ENCODE assay signal across 19 mouse cellular contexts in the genomic region with DNA sequence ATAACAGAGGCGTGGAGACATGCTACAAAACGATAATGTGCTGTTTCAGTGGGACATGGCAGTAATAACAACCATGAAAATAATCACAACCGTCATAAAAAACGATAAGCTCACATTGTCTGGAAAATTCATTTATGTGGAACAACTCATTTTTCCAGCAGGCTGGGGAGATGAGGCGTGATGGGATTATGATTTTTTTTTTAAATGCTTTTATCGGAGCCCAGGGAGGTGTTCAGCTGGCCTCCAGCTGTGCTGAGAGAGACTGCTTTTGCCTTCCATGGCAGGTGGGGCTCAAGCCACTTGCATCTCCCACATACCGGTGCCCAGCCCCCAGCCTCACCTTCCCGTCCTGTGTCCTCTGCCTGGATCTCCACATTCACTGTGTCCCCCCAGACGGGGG. TPM values are rescaled to one million over a fixed set of nuclear protein-coding genes. Genes with fewer than 3 reads are reported as not detected.
A peak's percentile ranks its signal among the peaks of the same experiment; 100 is the strongest.
DNase-seq lines count a peak whose midpoint lies in the region; ATAC-seq and TF ChIP-seq lines count a peak whose summit lies in the region.
"Had no signal": no experiment of that assay in that cellular context is flagged by ENCODE, and none has a peak within 500 bp of the region (broad histone marks: within the 10 kb centered on the region; RNA-seq: fewer than 3 reads in every experiment).

No protein-coding gene starts in this region.

- intact Hi-C loops in heart, postnatal 10 days (cut with DNase I), result no loop called here

- no peaks in the 10 kb centered on the region for H3K27me3 ChIP-seq in forebrain, embryonic 11.5 days (ENCODE audit: control insufficient read depth, insufficient read depth, low read length)
- no peaks in the 10 kb centered on the region for H3K27me3 ChIP-seq in forebrain, embryonic 16.5 days (replicated peaks; ENCODE audit: control insufficient read depth, insufficient read depth, low read length)
- no peaks in the 10 kb centered on the region for H3K27me3 ChIP-seq in forebrain, embryonic 15.5 days
- H3K27me3 ChIP-seq in hindbrain, postnatal 0 days (ENCODE audit: insufficient read depth, low read length), result no peaks in the 10 kb centered on the region
- H3K27me3 ChIP-seq in neural tube, embryonic 14.5 days (ENCODE audit: control insufficient read depth, insufficient read depth, low read length), result no peaks in the 10 kb centered on the region
- H3K27me3 ChIP-seq: stomach, embryonic 15.5 days had no signal

- peak overlapping the region; percentile 19; the same call in 1 of the 2 replicates for H3K27ac ChIP-seq in forebrain, embryonic 11.5 days (ENCODE audit: low read depth, low read length)
- H3K27ac ChIP-seq in forebrain, embryonic 16.5 days (ENCODE audit: low read length), result no peak overlapping the region
- H3K27ac ChIP-seq in forebrain, embryonic 15.5 days (replicated peaks), result peak overlapping the region; percentile 88
- peak overlapping the region; percentile 42; the same call in 1 of the 2 replicates for H3K27ac ChIP-seq in hindbrain, postnatal 0 days
- peak overlapping the region; percentile 56; the same call in 1 of the 2 replicates for H3K27ac ChIP-seq in neural tube, embryonic 14.5 days (ENCODE audit: low read depth, low read length)
- H3K27ac ChIP-seq: liver, embryonic 12.5 days; stomach, embryonic 15.5 days had no signal

- no peak overlapping the region for H3K4me3 ChIP-seq in forebrain, embryonic 11.5 days (ENCODE audit: low read depth, low read length)
- no peak overlapping the region for H3K4me3 ChIP-seq in forebrain, embryonic 16.5 days (replicated peaks; ENCODE audit: low read length)
- no peak overlapping the region for H3K4me3 ChIP-seq in forebrain, embryonic 15.5 days
- no peak overlapping the region for H3K4me3 ChIP-seq in hindbrain, postnatal 0 days (ENCODE audit: low read length)
- H3K4me3 ChIP-seq in neural tube, embryonic 14.5 days (ENCODE audit: low read depth, low read length), result no peak overlapping the region
- H3K4me3 ChIP-seq: liver, embryonic 12.5 days; neural tube, embryonic 12.5 days; stomach, embryonic 15.5 days had no signal

- H3K4me2 ChIP-seq in forebrain, embryonic 11.5 days (ENCODE audit: low read depth, low read length, severe bottlenecking), result no peak overlapping the region
- no peak overlapping the region for H3K4me2 ChIP-seq in forebrain, embryonic 16.5 days (ENCODE audit: low read length)
- no peak overlapping the region for H3K4me2 ChIP-seq in forebrain, embryonic 15.5 days (replicated peaks)
- no peak overlapping the region for H3K4me2 ChIP-seq in hindbrain, postnatal 0 days (ENCODE audit: low read depth, low read length)
- no peak overlapping the region for H3K4me2 ChIP-seq in neural tube, embryonic 14.5 days (ENCODE audit: low read depth, low read length)
- H3K4me2 ChIP-seq: heart, embryonic 11.5 days; liver, embryonic 12.5 days; neural tube, embryonic 12.5 days; stomach, embryonic 15.5 days had no signal

- peaks cover 17% of the 10 kb centered on the region for H3K4me1 ChIP-seq in forebrain, embryonic 11.5 days (replicated peaks; ENCODE audit: control insufficient read depth, insufficient read depth, low read length)
- peaks cover 44% of the 10 kb centered on the region for H3K4me1 ChIP-seq in forebrain, embryonic 16.5 days (replicated peaks; ENCODE audit: control insufficient read depth, insufficient read depth, low read length)
- peaks cover 44% of the 10 kb centered on the region for H3K4me1 ChIP-seq in forebrain, embryonic 15.5 days
- peaks cover 33% of the 10 kb centered on the region for H3K4me1 ChIP-seq in hindbrain, postnatal 0 days (ENCODE audit: insufficient read depth, low read length)
- peaks cover 33% of the 10 kb centered on the region for H3K4me1 ChIP-seq in neural tube, embryonic 14.5 days (ENCODE audit: control insufficient read depth, insufficient read depth, low read length)

- WGBS in forebrain, embryonic 11.5 days, result 29% methylated on average over 9 of the region's 9 CpGs
- WGBS in forebrain, embryonic 16.5 days, result 32% methylated on average over 9 of the region's 9 CpGs
- 37% methylated on average over 9 of the region's 9 CpGs for WGBS in forebrain, embryonic 15.5 days
- 28% methylated on average over 9 of the region's 9 CpGs for WGBS in hindbrain, postnatal 0 days
- WGBS in neural tube, embryonic 14.5 days, result 19% methylated on average over 9 of the region's 9 CpGs

- no peak for ATAC-seq in forebrain, embryonic 11.5 days (replicated peaks; ENCODE audit: low FRiP score)
- ATAC-seq in forebrain, embryonic 16.5 days, result no peak
- no peak for ATAC-seq in forebrain, embryonic 15.5 days (replicated peaks)
- ATAC-seq in hindbrain, postnatal 0 days, result no peak
- ATAC-seq in neural tube, embryonic 14.5 days (ENCODE audit: low read depth), result no peak
- ATAC-seq: activated CD4-positive, CD25-positive, alpha-beta regulatory T cell, adult 4 months; liver, embryonic 12.5 days had no signal

- H3K9me3 ChIP-seq in forebrain, embryonic 11.5 days (ENCODE audit: control insufficient read depth, low read length), result no peaks in the 10 kb centered on the region
- no peaks in the 10 kb centered on the region for H3K9me3 ChIP-seq in forebrain, embryonic 16.5 days (ENCODE audit: control insufficient read depth, low read length)
- H3K9me3 ChIP-seq in forebrain, embryonic 15.5 days, result no peaks in the 10 kb centered on the region
- no peaks in the 10 kb centered on the region for H3K9me3 ChIP-seq in hindbrain, postnatal 0 days (ENCODE audit: low read length)
- H3K9me3 ChIP-seq in neural tube, embryonic 14.5 days (ENCODE audit: control insufficient read depth, low read length), result no peaks in the 10 kb centered on the region
- H3K9me3 ChIP-seq: liver, embryonic 12.5 days; neural tube, embryonic 12.5 days; stomach, embryonic 15.5 days had no signal

- H3K9ac ChIP-seq in forebrain, embryonic 11.5 days (ENCODE audit: low read length), result peak overlapping the region; percentile 7; the same call in 1 of the 2 replicates
- H3K9ac ChIP-seq in forebrain, embryonic 16.5 days (replicated peaks; ENCODE audit: low read depth, low read length), result no peak overlapping the region
- 0 out of 2 replicates have a peak overlapping the region, but pooled peaks have one; percentile 3 for H3K9ac ChIP-seq in forebrain, embryonic 15.5 days (replicated peaks)
- no peak overlapping the region for H3K9ac ChIP-seq in hindbrain, postnatal 0 days (replicated peaks; ENCODE audit: low read length)
- no peak overlapping the region; the same call in 1 of the 2 replicates for H3K9ac ChIP-seq in neural tube, embryonic 14.5 days (replicated peaks; ENCODE audit: low read depth, low read length)
- H3K9ac ChIP-seq: liver, embryonic 12.5 days; stomach, embryonic 15.5 days had no signal

- no peak for DNase-seq in forebrain, embryonic 11.5 days (ENCODE audit: low spot score)
- DNase-seq in hindbrain, postnatal 0 days (ENCODE audit: low spot score), result no peak
- no peak for DNase-seq in right cerebral cortex, adult 18-20 months
- no peak for DNase-seq in heart, postnatal 10 days
- DNase-seq in spleen, postnatal 4 days (ENCODE audit: low spot score in 2 of 2), result no peak
- DNase-seq: gastrocnemius, postnatal 14 days; kidney, adult 18-20 months; kidney, postnatal 14 days; layer of hippocampus, adult 9-11 months had no signal

- H3K36me3 ChIP-seq in forebrain, embryonic 11.5 days (ENCODE audit: control insufficient read depth, insufficient read depth, low read length), result no peaks in the 10 kb centered on the region
- H3K36me3 ChIP-seq in forebrain, embryonic 16.5 days (ENCODE audit: control insufficient read depth, insufficient read depth), result no peaks in the 10 kb centered on the region
- no peaks in the 10 kb centered on the region for H3K36me3 ChIP-seq in forebrain, embryonic 15.5 days
- H3K36me3 ChIP-seq in hindbrain, postnatal 0 days (ENCODE audit: insufficient read depth, low read length), result no peaks in the 10 kb centered on the region
- no peaks in the 10 kb centered on the region for H3K36me3 ChIP-seq in neural tube, embryonic 14.5 days (ENCODE audit: control insufficient read depth, insufficient read depth, low read length)
- H3K36me3 ChIP-seq: liver, embryonic 12.5 days; neural tube, embryonic 12.5 days; stomach, embryonic 15.5 days had no signal

- TF ChIP-seq CTCF in hindbrain, postnatal 0 days (IDR thresholded peaks at IDR 0.05; ENCODE audit: low read depth), result no peak

RNA-seq across cellular contexts. Expression of gene Stra6, which starts 22.6 kb away (rescaled TPM):
- 18.0 and 21.8 TPM in 2 replicates for polyA plus RNA-seq in forebrain, embryonic 11.5 days (2014; fragmentation: Nextera tagmentation; extraction: Ambion mirVana)
- 9.2 and 11.7 TPM in 2 replicates for polyA plus RNA-seq in forebrain, embryonic 16.5 days (2015; fragmentation: Nextera tagmentation; extraction: Ambion mirVana)
- 8.7 and 10.8 TPM in 2 replicates for polyA plus RNA-seq in forebrain, embryonic 15.5 days (2015; fragmentation: Nextera tagmentation; extraction: Ambion mirVana)
- total RNA-seq in hindbrain, postnatal 0 days (2014; rRNA removed), result 16.0 and 19.2 TPM in 2 replicates
- polyA plus RNA-seq in hindbrain, postnatal 0 days (2015; fragmentation: Nextera tagmentation; extraction: Ambion mirVana), result 7.5 TPM in 2 replicates
- polyA plus RNA-seq in neural tube, embryonic 14.5 days (2014; fragmentation: Nextera tagmentation; extraction: Ambion mirVana), result 6.0 and 28.4 TPM in 2 replicates
- total RNA-seq in heart, postnatal 10 days (2021), result under 1 TPM; 0.12 to 0.20 TPM
- total RNA-seq: hematopoietic stem cell, adult 5-6 weeks; megakaryocyte-erythroid progenitor cell, adult 5-6 weeks had no signal

RNA-seq across cellular contexts. Expression of gene Ccdc33, which starts 32.4 kb away (rescaled TPM):
- 0.88 and 1.1 TPM in 2 replicates for polyA plus RNA-seq in forebrain, embryonic 11.5 days (2014; fragmentation: Nextera tagmentation; extraction: Ambion mirVana)
- polyA plus RNA-seq in forebrain, embryonic 16.5 days (2015; fragmentation: Nextera tagmentation; extraction: Ambion mirVana), result 0.51 and 0.79 TPM in 2 replicates
- 0.93 and 1.1 TPM in 2 replicates for polyA plus RNA-seq in forebrain, embryonic 15.5 days (2015; fragmentation: Nextera tagmentation; extraction: Ambion mirVana)
- total RNA-seq in hindbrain, postnatal 0 days (2014; rRNA removed), result 0.52 and 1.4 TPM in 2 replicates
- 0.75 and 1.2 TPM in 2 replicates for polyA plus RNA-seq in hindbrain, postnatal 0 days (2015; fragmentation: Nextera tagmentation; extraction: Ambion mirVana)
- polyA plus RNA-seq in neural tube, embryonic 14.5 days (2014; fragmentation: Nextera tagmentation; extraction: Ambion mirVana), result 0.13 TPM in 1 of 2 replicates, not detected in the other
- total RNA-seq in heart, postnatal 10 days (2021), result not detected
- total RNA-seq: gastrocnemius, postnatal 14 days; hematopoietic stem cell, adult 5-6 weeks; megakaryocyte-erythroid progenitor cell, adult 5-6 weeks had no signal
- polyA plus RNA-seq: activated CD4-positive, CD25-positive, alpha-beta regulatory T cell, adult 4 months; heart, embryonic 11.5 days; liver, embryonic 12.5 days had no signal

Comparison
In these comparisons a context has a peak if more than half of its experiments do, and no peak if none do; other contexts are left out.
1. H3K9ac ChIP-seq: peak in forebrain, embryonic 11.5 days (single experiment) and forebrain, embryonic 15.5 days (single experiment); none in forebrain, embryonic 16.5 days (single experiment), hindbrain, postnatal 0 days (single experiment) and neural tube, embryonic 14.5 days (single experiment).